In the genomic region with DNA sequence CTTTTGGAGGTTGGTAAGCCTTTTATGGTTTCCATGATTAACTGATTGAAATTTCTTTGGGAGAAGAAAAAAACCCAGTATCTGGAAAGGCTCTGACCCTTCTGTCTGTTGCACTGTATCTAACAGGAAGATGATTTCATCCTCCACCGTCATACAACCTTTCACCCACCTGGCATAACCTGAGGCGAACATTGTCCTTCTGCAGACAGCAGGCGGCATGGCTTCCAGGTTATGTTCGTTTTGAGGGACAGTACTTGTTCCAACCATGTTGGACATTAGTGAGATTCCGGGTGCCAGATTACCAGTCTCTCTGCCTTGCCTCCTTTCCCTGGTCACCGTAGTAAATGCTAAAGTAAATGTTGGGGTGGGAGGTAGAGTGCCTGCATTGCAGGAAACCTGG, we compare ENCODE assay signal across 18 mouse cellular contexts. TPM values are rescaled to one million over a fixed set of nuclear protein-coding genes. Genes with fewer than 3 reads are reported as not detected.
DNase-seq lines count a peak whose midpoint lies in the region; ATAC-seq and TF ChIP-seq lines count a peak whose summit lies in the region.
"Had no signal": no experiment of that assay in that cellular context is flagged by ENCODE, and none has a peak within 500 bp of the region (broad histone marks: within the 10 kb centered on the region; RNA-seq: fewer than 3 reads in every experiment).

No protein-coding gene starts in this region.

- H3K36me3 ChIP-seq in intestine, postnatal 0 days (ENCODE audit: control insufficient read depth, insufficient read depth) = no peaks in the 10 kb centered on the region
- H3K36me3 ChIP-seq in intestine, embryonic 16.5 days (ENCODE audit: control insufficient read depth, insufficient read depth, low read length) = no peaks in the 10 kb centered on the region
- H3K36me3 ChIP-seq in lung, postnatal 0 days (ENCODE audit: insufficient read depth, low read length) = no peaks in the 10 kb centered on the region
- H3K36me3 ChIP-seq: limb, embryonic 10.5 days; midbrain, embryonic 12.5 days had no signal

- H3K27ac ChIP-seq in intestine, postnatal 0 days (ENCODE audit: low read depth, low read length) = peak overlapping the region; percentile 15; the same call in 1 of the 2 replicates
- H3K27ac ChIP-seq in intestine, embryonic 16.5 days (ENCODE audit: low read length) = no peak overlapping the region
- H3K27ac ChIP-seq in lung, postnatal 0 days (ENCODE audit: low read length) = no peak overlapping the region
- H3K27ac ChIP-seq: limb, embryonic 10.5 days; macrophage; midbrain, embryonic 12.5 days had no signal

- WGBS in intestine, postnatal 0 days = 63% methylated on average over 6 of the region's 6 CpGs
- WGBS in intestine, embryonic 16.5 days = 77% methylated on average over 6 of the region's 6 CpGs
- WGBS in lung, postnatal 0 days = 76% methylated on average over 6 of the region's 6 CpGs

- H3K4me3 ChIP-seq in intestine, postnatal 0 days (ENCODE audit: low read depth, low read length) = no peak overlapping the region
- H3K4me3 ChIP-seq in intestine, embryonic 16.5 days (ENCODE audit: low read length) = no peak overlapping the region
- H3K4me3 ChIP-seq in lung, postnatal 0 days (ENCODE audit: low read depth, low read length) = no peak overlapping the region
- H3K4me3 ChIP-seq: limb, embryonic 10.5 days; midbrain, embryonic 12.5 days; myocyte had no signal

- TF ChIP-seq CTCF in intestine, postnatal 0 days (IDR thresholded peaks at IDR 0.05; ENCODE audit: low read depth) = no peak
- no peak for TF ChIP-seq CTCF in lung, postnatal 0 days (IDR thresholded peaks at IDR 0.05)

- H3K27me3 ChIP-seq in intestine, postnatal 0 days (replicated peaks; ENCODE audit: control insufficient read depth, insufficient read depth, low read length) = no peaks in the 10 kb centered on the region
- no peaks in the 10 kb centered on the region for H3K27me3 ChIP-seq in intestine, embryonic 16.5 days (replicated peaks; ENCODE audit: control insufficient read depth, insufficient read depth, low read length)
- no peaks in the 10 kb centered on the region for H3K27me3 ChIP-seq in lung, postnatal 0 days (replicated peaks; ENCODE audit: insufficient read depth, low read length)
- H3K27me3 ChIP-seq: CH12.LX; midbrain, embryonic 12.5 days had no signal

- no peak overlapping the region for H3K4me2 ChIP-seq in intestine, postnatal 0 days (replicated peaks; ENCODE audit: low read depth)
- no peak overlapping the region for H3K4me2 ChIP-seq in intestine, embryonic 16.5 days (ENCODE audit: low read depth, low read length)
- no peak overlapping the region for H3K4me2 ChIP-seq in lung, postnatal 0 days (replicated peaks; ENCODE audit: low read depth, low read length)
- H3K4me2 ChIP-seq: midbrain, embryonic 12.5 days had no signal

- peak; percentile 34 for DNase-seq in adrenal gland, adult 2 months
- no peak for DNase-seq in adrenal gland, adult 8-10 months
- peak; percentile 37 for DNase-seq in lung, postnatal 36 days
- no peak for DNase-seq in lung, postnatal 0 days (ENCODE audit: low spot score)
- DNase-seq in yolk sac, embryonic 10.5 days (ENCODE audit: low spot score) = no peak
- DNase-seq in Muller cell, postnatal 12 days (ENCODE audit: inconsistent ontology term) = no peak
- DNase-seq: cerebellum, adult 11-12 months; cerebellum, postnatal 36 days; lung, adult 18-20 months; thymus, postnatal 14 days had no signal

- H3K4me1 ChIP-seq in intestine, postnatal 0 days (replicated peaks; ENCODE audit: control insufficient read depth, insufficient read depth, low read length) = no peaks in the 10 kb centered on the region
- H3K4me1 ChIP-seq in intestine, embryonic 16.5 days (ENCODE audit: control insufficient read depth, insufficient read depth, low read length) = no peaks in the 10 kb centered on the region
- H3K4me1 ChIP-seq in lung, postnatal 0 days (ENCODE audit: insufficient read depth, low read depth, low read length) = no peaks in the 10 kb centered on the region
- H3K4me1 ChIP-seq: limb, embryonic 10.5 days; midbrain, embryonic 12.5 days had no signal

- no peak overlapping the region for H3K9ac ChIP-seq in intestine, postnatal 0 days (ENCODE audit: low read depth, low read length)
- no peak overlapping the region for H3K9ac ChIP-seq in intestine, embryonic 16.5 days (ENCODE audit: low read depth, low read length)
- H3K9ac ChIP-seq in lung, postnatal 0 days (replicated peaks; ENCODE audit: low read depth) = no peak overlapping the region
- H3K9ac ChIP-seq: midbrain, embryonic 12.5 days had no signal

- TF ChIP-seq EP300 in lung, postnatal 0 days (IDR thresholded peaks at IDR 0.05) = no peak

- ATAC-seq in intestine, postnatal 0 days = no peak
- ATAC-seq in intestine, embryonic 16.5 days = no peak
- no peak for ATAC-seq in lung, postnatal 0 days
- ATAC-seq: inflammation-experienced regulatory T-cells, adult 6 months had no signal

- no peaks in the 10 kb centered on the region for H3K9me3 ChIP-seq in intestine, postnatal 0 days (ENCODE audit: control insufficient read depth)
- H3K9me3 ChIP-seq in intestine, embryonic 16.5 days (ENCODE audit: control insufficient read depth, low read length) = no peaks in the 10 kb centered on the region
- H3K9me3 ChIP-seq in lung, postnatal 0 days (ENCODE audit: low read length) = no peaks in the 10 kb centered on the region
- H3K9me3 ChIP-seq: limb, embryonic 10.5 days; midbrain, embryonic 12.5 days had no signal

RNA-seq across cellular contexts. Expression of gene Nceh1, which starts 51.1 kb away (rescaled TPM):
- total RNA-seq in adrenal gland, adult 2 months (2021) = 100 to 1,000 TPM; 138 to 247 TPM
- polyA plus RNA-seq in adrenal gland, adult 2 months (2012; rRNA removed) = 314 and 323 TPM in 2 replicates
- total RNA-seq in adrenal gland, adult 8-10 months (2022) = 100 to 1,000 TPM; 153 to 311 (median 234) TPM
- 12.6 and 15.0 TPM in 2 replicates for polyA plus RNA-seq in intestine, postnatal 0 days (2015; fragmentation: Nextera tagmentation; extraction: Ambion mirVana)
- polyA plus RNA-seq in intestine, embryonic 16.5 days (2015; fragmentation: Nextera tagmentation; extraction: Ambion mirVana) = 9.4 and 10.1 TPM in 2 replicates
- 52.2 and 55.6 TPM in 2 replicates for polyA plus RNA-seq in lung, postnatal 0 days (2015; fragmentation: Nextera tagmentation; extraction: Ambion mirVana)

Comparison
In these comparisons a context has a peak if more than half of its experiments do, and no peak if none do; other contexts are left out.
1. DNase-seq: peak in adrenal gland, adult 2 months (single experiment) and lung, postnatal 36 days (single experiment); none in adrenal gland, adult 8-10 months (single experiment), lung, postnatal 0 days (single experiment), yolk sac, embryonic 10.5 days (single experiment) and Muller cell, postnatal 12 days (single experiment).